In the genomic region with DNA sequence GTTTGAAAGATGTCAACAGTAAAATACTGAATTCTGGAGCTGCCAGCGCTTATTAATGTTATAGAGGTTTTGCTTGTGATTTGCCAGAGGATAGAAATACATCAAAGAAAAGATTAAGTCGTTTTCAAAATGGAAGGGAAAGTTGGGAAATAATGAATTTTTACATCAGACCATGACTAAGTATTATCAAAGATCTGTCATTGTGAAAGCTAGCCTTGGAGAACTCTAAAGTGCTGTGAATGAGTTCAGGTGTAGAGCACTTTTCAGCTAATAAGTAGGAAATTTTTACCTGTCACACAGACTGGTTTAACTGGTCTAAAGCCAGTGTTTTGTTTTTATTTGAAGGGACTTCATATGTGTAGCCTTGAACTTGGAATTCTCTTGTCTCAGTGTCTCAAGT, we compare ENCODE assay signal across 9 mouse cellular contexts. TPM values are rescaled to one million over a fixed set of nuclear protein-coding genes. Genes with fewer than 3 reads are reported as not detected.
DNase-seq lines count a peak whose midpoint lies in the region; ATAC-seq and TF ChIP-seq lines count a peak whose summit lies in the region.
"Had no signal": no experiment of that assay in that cellular context is flagged by ENCODE, and none has a peak within 500 bp of the region (broad histone marks: within the 10 kb centered on the region; RNA-seq: fewer than 3 reads in every experiment).

No protein-coding gene starts in this region.

- no peaks in the 10 kb centered on the region for H3K4me1 ChIP-seq in hindbrain, embryonic 11.5 days (replicated peaks; ENCODE audit: control insufficient read depth, insufficient read depth, low read length)
- peaks cover 13% of the 10 kb centered on the region for H3K4me1 ChIP-seq in liver, postnatal 0 days (ENCODE audit: insufficient read depth)

- intact Hi-C loops in left cerebral cortex, postnatal 36 days (cut with DNase I), result no loop called here

- H3K9me3 ChIP-seq in hindbrain, embryonic 11.5 days (ENCODE audit: control insufficient read depth, low read length), result no peaks in the 10 kb centered on the region
- H3K9me3 ChIP-seq in liver, postnatal 0 days (ENCODE audit: low read length), result no peaks in the 10 kb centered on the region

- no peaks in the 10 kb centered on the region for H3K36me3 ChIP-seq in hindbrain, embryonic 11.5 days (ENCODE audit: control insufficient read depth, insufficient read depth, low read length)
- H3K36me3 ChIP-seq in liver, postnatal 0 days (replicated peaks; ENCODE audit: insufficient read depth, low read length), result no peaks in the 10 kb centered on the region

- no peak overlapping the region for H3K27ac ChIP-seq in hindbrain, embryonic 11.5 days (ENCODE audit: low read depth, low read length)
- H3K27ac ChIP-seq in liver, postnatal 0 days (ENCODE audit: low read depth), result peak overlapping the region; percentile 89; the same call in 1 of the 2 replicates

- 81% methylated on average over 2 of the region's 2 CpGs for WGBS in hindbrain, embryonic 11.5 days
- 65% methylated on average over 2 of the region's 2 CpGs for WGBS in liver, postnatal 0 days (ENCODE audit: insufficient replicate concordance)

- no peak for TF ChIP-seq EP300 in liver, postnatal 0 days (IDR thresholded peaks at IDR 0.05; ENCODE audit: low read depth)

- peak; percentile 12 for DNase-seq in 3T3-L1 (ENCODE audit: low read depth, low spot score)
- peak; percentile 59 for DNase-seq in 416B (ENCODE audit: low read depth)
- no peak for DNase-seq in hindbrain, embryonic 11.5 days (ENCODE audit: low spot score)
- no peak for DNase-seq in liver, postnatal 0 days
- no peak for DNase-seq in right cerebral cortex, adult 18-20 months
- DNase-seq in left cerebral cortex, postnatal 36 days (ENCODE audit: low spot score in 2 of 2), result no peak
- DNase-seq in retina, embryonic 14.5 days (ENCODE audit: low spot score), result no peak
- DNase-seq: kidney, postnatal 14 days; thymus, postnatal 25 days had no signal

- H3K27me3 ChIP-seq in hindbrain, embryonic 11.5 days (ENCODE audit: control insufficient read depth, insufficient read depth, low read length), result no peaks in the 10 kb centered on the region
- no peaks in the 10 kb centered on the region for H3K27me3 ChIP-seq in liver, postnatal 0 days (ENCODE audit: insufficient read depth, low read length)

- ATAC-seq in hindbrain, embryonic 11.5 days (ENCODE audit: low FRiP score), result no peak
- ATAC-seq in liver, postnatal 0 days, result no peak

- H3K4me2 ChIP-seq in hindbrain, embryonic 11.5 days (replicated peaks; ENCODE audit: low read depth, low read length), result peak overlapping the region; percentile 77; the same call in 1 of the 2 replicates
- peak overlapping the region; percentile 99 for H3K4me2 ChIP-seq in liver, postnatal 0 days (ENCODE audit: low read depth, low read length)

- no peak overlapping the region for H3K9ac ChIP-seq in hindbrain, embryonic 11.5 days (ENCODE audit: low read depth, low read length)
- 0 out of 2 replicates have a peak overlapping the region, but pooled peaks have one; percentile 80 for H3K9ac ChIP-seq in liver, postnatal 0 days (replicated peaks)

- no peak for TF ChIP-seq CTCF in liver, postnatal 0 days (IDR thresholded peaks at IDR 0.05; ENCODE audit: low read depth)

- no peak overlapping the region for H3K4me3 ChIP-seq in hindbrain, embryonic 11.5 days (ENCODE audit: low read depth, low read length)
- H3K4me3 ChIP-seq in liver, postnatal 0 days (ENCODE audit: low read depth, low read length), result peak overlapping the region; percentile 92

RNA-seq across cellular contexts. Expression of a gene that starts 14.0 kb away (rescaled TPM):
- not detected in 2 replicates for polyA plus RNA-seq in hindbrain, embryonic 11.5 days (2014; fragmentation: Nextera tagmentation; extraction: Ambion mirVana)
- polyA plus RNA-seq in liver, postnatal 0 days (2015; fragmentation: Nextera tagmentation; extraction: Ambion mirVana), result 0.14 TPM in 1 of 2 replicates, not detected in the other
- not detected for total RNA-seq in left cerebral cortex, postnatal 36 days (2021)

RNA-seq across cellular contexts. Expression of a gene that starts 51.8 kb away (rescaled TPM):
- polyA plus RNA-seq in hindbrain, embryonic 11.5 days (2014; fragmentation: Nextera tagmentation; extraction: Ambion mirVana), result 31.1 and 35.3 TPM in 2 replicates
- polyA plus RNA-seq in liver, postnatal 0 days (2015; fragmentation: Nextera tagmentation; extraction: Ambion mirVana), result 2.0 TPM in 2 replicates
- 10 to 100 TPM; 84.5 to 85.3 TPM for total RNA-seq in left cerebral cortex, postnatal 36 days (2021)

RNA-seq across cellular contexts. Expression of a gene that starts 51.9 kb away (rescaled TPM):
- 32.7 and 34.7 TPM in 2 replicates for polyA plus RNA-seq in hindbrain, embryonic 11.5 days (2014; fragmentation: Nextera tagmentation; extraction: Ambion mirVana)
- polyA plus RNA-seq in liver, postnatal 0 days (2015; fragmentation: Nextera tagmentation; extraction: Ambion mirVana), result 5.7 and 6.1 TPM in 2 replicates
- total RNA-seq in left cerebral cortex, postnatal 36 days (2021), result 10 to 100 TPM; 35.2 to 40.4 TPM

Comparison
In these comparisons a context has a peak if more than half of its experiments do, and no peak if none do; other contexts are left out.
1. DNase-seq: peak in 3T3-L1 (single experiment) and 416B (single experiment); none in hindbrain, embryonic 11.5 days (single experiment), liver, postnatal 0 days (single experiment), right cerebral cortex, adult 18-20 months (single experiment), left cerebral cortex, postnatal 36 days (0 of 2) and retina, embryonic 14.5 days (single experiment).
2. RNA of a gene that starts 51.8 kb away (polyA plus RNA-seq): 31.1 to 35.3 TPM in hindbrain, embryonic 11.5 days; 2.0 TPM in liver, postnatal 0 days; every median in the first group is over 10 times any median in the second.